Mouse (Mus musculus) liver, embryonic 15.5 days (tissue): ENCODE measurements around the gene Cdc14b. TPM values are rescaled to one million over a fixed set of nuclear protein-coding genes. Genes with fewer than 3 reads are reported as not detected.

Experiments used
- ATAC-seq: fragments of 200-750 bp; cut with Nextera tagmentation; 2 replicates; pipeline ENCODE4 v1.8.0; 2017; ENCODE audit warnings: moderate number of reproducible peaks, mild to moderate bottlenecking, moderate library complexity; ENCODE audit not compliant: insufficient read depth
- H3K27ac ChIP-seq: fragments of 300-500 bp; sonication (generic); replicated peaks from 2 replicates; pipeline ENCODE4 v1.5.1; 2015; ENCODE audit warnings: mild to moderate bottlenecking, inconsistent platforms
- H3K27me3 ChIP-seq: fragments of 300-500 bp; sonication (generic); 2 replicates; pipeline ENCODE4 v1.6.1; 2015; ENCODE audit warnings: mild to moderate bottlenecking, inconsistent platforms
- H3K36me3 ChIP-seq: fragments of 300-500 bp; sonication (generic); replicated peaks from 2 replicates; pipeline ENCODE4 v1.6.1; 2015; ENCODE audit warnings: moderate library complexity, mild to moderate bottlenecking, inconsistent platforms
- H3K4me1 ChIP-seq: fragments of 300-500 bp; sonication (generic); replicated peaks from 2 replicates; pipeline ENCODE4 v1.6.1; 2015; ENCODE audit warnings: inconsistent platforms
- H3K4me2 ChIP-seq: fragments of 300-500 bp; sonication (generic); 2 replicates; pipeline ENCODE4 v1.6.1; 2015; ENCODE audit warnings: moderate library complexity, mild to moderate bottlenecking, inconsistent platforms
- H3K4me3 ChIP-seq: fragments of 300-500 bp; sonication (generic); replicated peaks from 2 replicates; pipeline ENCODE4 v1.5.1; 2015; ENCODE audit warnings: mild to moderate bottlenecking, inconsistent platforms
- H3K9ac ChIP-seq: fragments of 300-500 bp; sonication (generic); 2 replicates; pipeline ENCODE4 v1.6.1; 2015; ENCODE audit warnings: moderate library complexity, mild to moderate bottlenecking, inconsistent platforms
- H3K9me3 ChIP-seq: fragments of 300-500 bp; sonication (generic); replicated peaks from 2 replicates; pipeline ENCODE4 v1.6.1; 2016; ENCODE audit warnings: inconsistent platforms
- WGBS: fragments of 180-500 bp; shearing (Covaris S2); methylation state at CpG from one replicate; pipeline ENCODE4 v1.1.7; 2015; ENCODE audit warnings: mixed read lengths; ENCODE audit not compliant: insufficient replicate concordance; 5-methylcytosine and 5-hydroxymethylcytosine counted together
- polyA plus RNA-seq: library from polyadenylated mRNA; unstranded; fragments of >200 nt; fragmentation: Nextera tagmentation; extraction: Ambion mirVana; gene quantifications from 2 replicates; pipeline ENCODE4 v1.2.1, GENCODE M21; 2015

Gene Cdc14b
- polyA plus RNA-seq, 1 experiment from 2014 or later = 8.6 TPM

- H3K4me2 ChIP-seq = no peak overlapping the region
- 66% methylated on average over 6 of the region's 6 CpGs for WGBS
These were observed 77.2 kb downstream of the Cdc14b start for GRCm38 (mm10) chr13:64197899-64198298.

DNA sequence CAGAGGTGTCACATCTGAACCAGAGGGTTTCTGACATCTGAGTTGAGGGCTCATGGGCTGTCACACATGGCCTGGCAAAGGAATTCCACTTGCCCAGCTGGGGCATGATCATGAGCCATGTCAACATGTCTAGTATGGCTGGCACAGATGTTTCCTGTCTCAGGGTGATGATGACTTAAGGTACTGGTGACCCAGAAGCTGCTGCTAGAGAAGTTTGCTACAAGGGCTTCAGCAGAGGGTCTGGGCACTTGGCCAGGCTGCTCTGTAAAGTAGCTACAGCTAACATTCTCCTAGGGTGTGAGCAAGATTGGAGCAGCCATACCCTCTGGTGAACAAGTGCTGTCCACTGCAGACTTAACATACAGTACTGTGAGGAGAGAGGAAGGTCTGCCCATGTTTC lies 88.0 kb downstream of the Cdc14b start:
- Histone ChIP-seq H3K27ac (no peak overlapping the region), H3K9me3 (no peaks in the 10 kb centered on the region), H3K9ac (no peak overlapping the region), H3K36me3 (no peaks in the 10 kb centered on the region), H3K4me3 (no peak overlapping the region), H3K4me1 (no peaks in the 10 kb centered on the region), H3K27me3 (no peaks in the 10 kb centered on the region), H3K4me2 (no peak overlapping the region)
- no peak for ATAC-seq

More at GRCm38 (mm10) chr13:64197899-64198298, 77.2 kb downstream of the Cdc14b start:
- no peak for ATAC-seq
- Histone ChIP-seq H3K27ac (no peak overlapping the region), H3K4me1 (no peaks in the 10 kb centered on the region), H3K36me3 (no peaks in the 10 kb centered on the region), H3K9ac (no peak overlapping the region), H3K4me3 (no peak overlapping the region), H3K27me3 (no peaks in the 10 kb centered on the region), H3K9me3 (no peaks in the 10 kb centered on the region)

DNA sequence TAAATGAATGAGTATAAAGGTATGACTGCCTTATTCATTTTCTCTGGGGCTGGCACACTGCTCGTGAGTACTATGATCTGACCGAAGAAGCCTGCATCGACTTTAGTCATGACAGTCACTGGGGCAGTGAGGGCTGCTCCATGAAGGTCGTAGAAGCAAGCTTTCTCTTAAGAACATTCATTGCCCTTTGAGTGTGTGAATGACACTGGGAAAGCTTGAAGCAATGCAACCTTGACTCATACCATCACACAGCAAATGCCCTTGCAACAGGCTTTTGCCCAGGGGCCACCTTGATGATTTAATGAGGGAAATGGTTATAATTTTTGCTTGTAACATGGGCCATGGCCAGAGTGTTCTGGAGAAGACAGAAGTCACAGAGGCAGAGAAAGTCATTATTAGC lies 88.6 kb downstream of the Cdc14b start:
- Histone ChIP-seq H3K4me1 (no peaks in the 10 kb centered on the region), H3K27me3 (no peaks in the 10 kb centered on the region), H3K9ac (no peak overlapping the region), H3K9me3 (no peaks in the 10 kb centered on the region), H3K27ac (no peak overlapping the region), H3K4me2 (no peak overlapping the region), H3K4me3 (no peak overlapping the region), H3K36me3 (no peaks in the 10 kb centered on the region)
- 73% methylated on average over 4 of the region's 4 CpGs for WGBS
- no peak for ATAC-seq

DNA sequence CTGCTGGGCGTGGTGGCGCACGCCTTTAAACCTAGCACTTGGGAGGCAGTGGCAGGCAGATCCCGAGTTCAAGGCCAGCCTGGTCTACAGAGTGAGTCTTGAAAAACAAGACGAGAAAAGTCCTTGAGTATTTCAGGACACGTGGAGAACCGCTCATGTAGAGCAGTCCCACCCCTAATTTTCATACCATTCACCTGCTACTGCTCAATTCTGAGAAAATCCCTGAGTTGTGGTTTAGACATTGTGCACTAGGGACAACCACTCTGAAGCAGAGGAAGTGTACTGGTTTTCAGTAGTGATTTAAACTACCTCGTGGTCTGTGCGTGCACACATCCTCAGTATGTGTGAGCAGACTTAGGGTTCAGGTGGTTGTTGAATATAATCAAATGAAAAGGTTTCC lies 89.5 kb downstream of the Cdc14b start:
- WGBS = 59% methylated on average over 9 of the region's 9 CpGs
- H3K36me3 ChIP-seq = no peaks in the 10 kb centered on the region
- no peaks in the 10 kb centered on the region for H3K4me1 ChIP-seq
- H3K9me3 ChIP-seq = no peaks in the 10 kb centered on the region
- H3K4me2 ChIP-seq = no peak overlapping the region
- H3K27me3 ChIP-seq = no peaks in the 10 kb centered on the region
- no peak overlapping the region for H3K27ac ChIP-seq
- ATAC-seq = no peak
- no peak overlapping the region for H3K4me3 ChIP-seq
- no peak overlapping the region for H3K9ac ChIP-seq

GRCm38 (mm10) chr13:64185176-64185575 lies 89.9 kb downstream of the Cdc14b start:
- no peak for ATAC-seq
- WGBS = 66% methylated on average over 7 of the region's 7 CpGs
- H3K4me2 ChIP-seq = no peak overlapping the region

GRCm38 (mm10) chr13:64184361-64184760 lies 90.7 kb downstream of the Cdc14b start:
- ATAC-seq = no peak
- Histone ChIP-seq H3K4me1 (no peaks in the 10 kb centered on the region), H3K9ac (no peak overlapping the region), H3K27me3 (no peaks in the 10 kb centered on the region), H3K27ac (no peak overlapping the region), H3K4me3 (no peak overlapping the region), H3K4me2 (no peak overlapping the region), H3K36me3 (no peaks in the 10 kb centered on the region), H3K9me3 (no peaks in the 10 kb centered on the region)
- 78% methylated on average over 10 of the region's 10 CpGs for WGBS

More at GRCm38 (mm10) chr13:64185176-64185575, 89.9 kb downstream of the Cdc14b start:
- Histone ChIP-seq H3K27me3 (no peaks in the 10 kb centered on the region), H3K9ac (no peak overlapping the region), H3K4me1 (no peaks in the 10 kb centered on the region), H3K36me3 (no peaks in the 10 kb centered on the region), H3K4me3 (no peak overlapping the region), H3K9me3 (no peaks in the 10 kb centered on the region), H3K27ac (no peak overlapping the region)

- peak; percentile 29; the same call in 1 of the 2 replicates for ATAC-seq
- no peaks in the 10 kb centered on the region for H3K9me3 ChIP-seq
- no peak overlapping the region for H3K4me3 ChIP-seq
- H3K27me3 ChIP-seq = no peaks in the 10 kb centered on the region
- H3K36me3 ChIP-seq = no peaks in the 10 kb centered on the region
- H3K4me2 ChIP-seq = no peak overlapping the region
- 56% methylated on average over 4 of the region's 4 CpGs for WGBS
- H3K27ac ChIP-seq = no peak overlapping the region
- H3K9ac ChIP-seq = no peak overlapping the region
- H3K4me1 ChIP-seq = peaks cover 2% of the 10 kb centered on the region; the same call in 1 of the 2 replicates
These were observed 91.5 kb downstream of the Cdc14b start for GRCm38 (mm10) chr13:64183583-64183982.

DNA sequence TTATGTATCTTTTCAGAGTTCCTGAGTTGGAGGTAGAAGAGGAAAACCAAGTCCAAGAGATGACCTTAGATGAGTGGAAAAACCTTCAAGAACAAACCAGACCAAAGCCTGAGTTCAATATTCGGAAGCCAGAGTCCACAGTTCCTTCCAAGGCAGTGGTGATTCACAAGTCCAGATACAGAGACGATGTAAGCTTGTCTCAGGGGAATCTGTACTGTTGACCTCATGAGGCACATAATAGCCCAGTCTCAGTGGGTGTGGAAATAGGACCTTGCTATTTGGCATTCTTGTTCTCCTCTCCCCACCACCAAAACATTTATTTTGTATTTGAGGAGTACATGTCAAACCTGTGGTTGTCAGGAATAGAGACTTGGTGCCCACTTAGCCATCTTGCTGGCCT lies 93.0 kb downstream of the Cdc14b start:
- no peak overlapping the region for H3K27ac ChIP-seq
- H3K9me3 ChIP-seq = no peaks in the 10 kb centered on the region
- 56% methylated on average over 2 of the region's 2 CpGs for WGBS
- ATAC-seq = no peak
- no peak overlapping the region for H3K9ac ChIP-seq
- H3K4me1 ChIP-seq = peaks cover 5% of the 10 kb centered on the region; the same call in 1 of the 2 replicates
- no peak overlapping the region for H3K4me2 ChIP-seq
- H3K27me3 ChIP-seq = no peaks in the 10 kb centered on the region
- no peak overlapping the region for H3K4me3 ChIP-seq
- H3K36me3 ChIP-seq = no peaks in the 10 kb centered on the region; the same call in 1 of the 2 replicates

DNA sequence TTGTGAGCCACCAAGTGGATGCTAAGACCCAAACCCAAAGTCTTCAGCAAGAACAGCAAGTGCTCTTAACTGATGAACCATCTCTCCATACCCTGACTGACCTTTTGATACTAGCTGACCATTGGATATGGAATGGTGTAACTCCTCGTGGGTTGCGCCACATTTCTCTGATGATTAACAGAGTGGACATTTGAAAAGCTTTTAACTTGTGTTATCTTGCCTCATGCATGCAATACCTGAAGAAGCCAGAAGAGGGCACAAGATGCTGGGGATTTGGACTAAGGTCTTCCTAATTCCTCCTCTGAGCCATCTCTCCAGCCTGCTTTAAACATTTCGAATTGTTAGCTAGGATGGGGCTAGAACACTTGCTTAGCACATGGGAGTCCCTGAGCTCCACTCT lies 94.2 kb downstream of the Cdc14b start:
- no peak overlapping the region for H3K9ac ChIP-seq
- no peak overlapping the region for H3K4me3 ChIP-seq
- peaks cover under 1% of the 10 kb centered on the region; the same call in 1 of the 2 replicates for H3K36me3 ChIP-seq
- peak overlapping the region; percentile 24; the same call in 1 of the 2 replicates for H3K27ac ChIP-seq
- H3K27me3 ChIP-seq = no peaks in the 10 kb centered on the region
- WGBS = 54% methylated on average over 3 of the region's 3 CpGs
- peaks cover 5% of the 10 kb centered on the region; the same call in 1 of the 2 replicates for H3K4me1 ChIP-seq
- H3K4me2 ChIP-seq = no peak overlapping the region
- no peaks in the 10 kb centered on the region for H3K9me3 ChIP-seq
- ATAC-seq = peak; percentile 62; the same call in 1 of the 2 replicates

GRCm38 (mm10) chr13:64180300-64180699 lies 94.8 kb downstream of the Cdc14b start:
- Histone ChIP-seq H3K27ac (no peak overlapping the region), H3K4me1 (peaks cover 5% of the 10 kb centered on the region; the same call in 1 of the 2 replicates), H3K27me3 (no peaks in the 10 kb centered on the region), H3K9ac (no peak overlapping the region), H3K4me2 (no peak overlapping the region), H3K9me3 (no peaks in the 10 kb centered on the region), H3K36me3 (peaks cover 3% of the 10 kb centered on the region; the same call in 1 of the 2 replicates), H3K4me3 (no peak overlapping the region)
- 44% methylated on average over 4 of the region's 4 CpGs for WGBS
- ATAC-seq = no peak

GRCm38 (mm10) chr13:64178746-64179652 lies 96.1 kb downstream of the Cdc14b start:
- Histone ChIP-seq H3K4me3 (no peak overlapping the region), H3K27me3 (no peaks in the 10 kb centered on the region), H3K9ac (no peak overlapping the region), H3K4me2 (no peak overlapping the region), H3K36me3 (peaks cover 3% of the 10 kb centered on the region; the same call in 1 of the 2 replicates), H3K27ac (peak overlapping the region; percentile 68), H3K9me3 (no peaks in the 10 kb centered on the region), H3K4me1 (peaks cover 5% of the 10 kb centered on the region; the same call in 1 of the 2 replicates)
- 62% methylated on average over 13 of the region's 13 CpGs for WGBS
- peak; percentile 39 for ATAC-seq
